Mouse (Mus musculus): Measurements from ENCODE around the gene Cttn. TPM values are rescaled to one million over a fixed set of nuclear protein-coding genes. Genes with fewer than 3 reads are reported as not detected.

Gene Cttn
- polyA plus RNA-seq, 1 experiment from 2014 or later = 164 TPM

Other genes starting within 250 kb of the Cttn start
- gene Ppfia1, start 82.7 kb upstream of the Cttn start, polyA plus RNA-seq (2015; fragmentation: Nextera tagmentation; extraction: Ambion mirVana) = 35.2 and 36.0 TPM in 2 replicates
- 11.7 TPM in 2 replicates for gene Fadd, start 111.5 kb upstream of the Cttn start, polyA plus RNA-seq (2015; fragmentation: Nextera tagmentation; extraction: Ambion mirVana)

Data from stomach, embryonic 15.5 days (tissue).